Mouse (Mus musculus) embryonic facial prominence, embryonic 12.5 days (tissue): ENCODE data around the gene Tmeff1. TPM values are rescaled to one million over a fixed set of nuclear protein-coding genes. Genes with fewer than 3 reads are reported as not detected.
"Not testable (repeated sequence)": the region's sequence is repeated elsewhere in the genome, so short reads cannot be mapped to it uniquely, and the experiment has no call there.

Source experiments
- ATAC-seq: fragments of 200-750 bp; cut with Nextera tagmentation; 2 replicates; pipeline ENCODE4 v1.8.0; 2017; ENCODE audit not compliant: insufficient number of reproducible peaks, insufficient read depth, low FRiP score, low TSS enrichment
- H3K27ac ChIP-seq: fragments of 300-500 bp; sonication (generic); 2 replicates; pipeline ENCODE4 v1.5.1; 2016; ENCODE audit warnings: mild to moderate bottlenecking
- H3K27me3 ChIP-seq: fragments of 300-500 bp; sonication (generic); 2 replicates; pipeline ENCODE4 v1.6.1; 2016; ENCODE audit warnings: mild to moderate bottlenecking, moderate library complexity
- H3K36me3 ChIP-seq: fragments of 300-500 bp; sonication (generic); 2 replicates; pipeline ENCODE4 v1.6.1; 2016; ENCODE audit warnings: mild to moderate bottlenecking
- H3K4me1 ChIP-seq: fragments of 300-500 bp; sonication (generic); 2 replicates; pipeline ENCODE4 v1.6.1; 2016
- H3K4me2 ChIP-seq: fragments of 300-500 bp; sonication (generic); replicated peaks from 2 replicates; pipeline ENCODE4 v1.6.1; 2016; ENCODE audit warnings: mild to moderate bottlenecking, moderate library complexity
- H3K4me3 ChIP-seq: fragments of 300-500 bp; sonication (generic); 2 replicates; pipeline ENCODE4 v1.5.1; 2016; ENCODE audit warnings: mild to moderate bottlenecking
- H3K9ac ChIP-seq: fragments of 300-500 bp; sonication (generic); 2 replicates; pipeline ENCODE4 v1.6.1; 2016; ENCODE audit warnings: mild to moderate bottlenecking, moderate library complexity
- H3K9me3 ChIP-seq: fragments of 300-500 bp; sonication (generic); 2 replicates; pipeline ENCODE4 v1.6.1; 2016; ENCODE audit warnings: mild to moderate bottlenecking, moderate library complexity
- WGBS: fragments of 180-500 bp; shearing (Covaris S2); methylation state at CpG from one replicate; pipeline ENCODE4 v1.1.7; 2016; 5-methylcytosine and 5-hydroxymethylcytosine counted together
- polyA plus RNA-seq: library from polyadenylated mRNA; unstranded; fragments of >200 nt; fragmentation: Nextera tagmentation; extraction: Ambion mirVana; gene quantifications from 2 replicates; pipeline ENCODE4 v1.2.1, GENCODE M21; 2016

Tmeff1 gene
- polyA plus RNA-seq, 1 experiment from 2014 or later: 124 TPM

DNA sequence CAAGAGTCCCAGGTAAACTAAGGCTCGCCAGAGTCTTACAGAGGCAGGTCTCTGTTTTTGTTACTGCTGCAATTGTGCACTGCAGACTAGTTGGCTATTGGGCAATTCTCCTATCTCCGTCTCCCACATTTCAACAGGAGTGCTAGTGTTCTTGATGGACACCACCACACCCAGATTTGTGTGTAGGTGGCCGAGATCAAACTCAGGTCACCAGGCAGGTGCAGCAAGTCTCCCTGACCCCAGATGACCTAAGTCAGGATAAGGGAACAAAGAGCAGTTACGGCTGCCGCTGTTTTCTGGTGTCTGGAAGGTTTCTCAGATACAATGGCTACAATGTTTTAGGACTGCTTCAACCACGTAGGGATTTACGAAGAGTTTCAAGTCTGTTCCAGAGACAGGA lies 95.2 kb downstream of the Tmeff1 start:
- 0 out of 2 replicates have a peak, but pooled peaks cover 5% of the 10 kb centered on the region for H3K4me1 ChIP-seq
- no peaks in the 10 kb centered on the region for H3K9me3 ChIP-seq
- H3K27ac ChIP-seq: no peak overlapping the region
- 69% methylated on average over 7 of the region's 7 CpGs for WGBS
- no peak overlapping the region for H3K9ac ChIP-seq
- no peak overlapping the region for H3K4me3 ChIP-seq
- no peak for ATAC-seq
- no peak overlapping the region for H3K4me2 ChIP-seq
- peaks cover 10% of the 10 kb centered on the region; the same call in 1 of the 2 replicates for H3K36me3 ChIP-seq
- H3K27me3 ChIP-seq: no peaks in the 10 kb centered on the region

DNA sequence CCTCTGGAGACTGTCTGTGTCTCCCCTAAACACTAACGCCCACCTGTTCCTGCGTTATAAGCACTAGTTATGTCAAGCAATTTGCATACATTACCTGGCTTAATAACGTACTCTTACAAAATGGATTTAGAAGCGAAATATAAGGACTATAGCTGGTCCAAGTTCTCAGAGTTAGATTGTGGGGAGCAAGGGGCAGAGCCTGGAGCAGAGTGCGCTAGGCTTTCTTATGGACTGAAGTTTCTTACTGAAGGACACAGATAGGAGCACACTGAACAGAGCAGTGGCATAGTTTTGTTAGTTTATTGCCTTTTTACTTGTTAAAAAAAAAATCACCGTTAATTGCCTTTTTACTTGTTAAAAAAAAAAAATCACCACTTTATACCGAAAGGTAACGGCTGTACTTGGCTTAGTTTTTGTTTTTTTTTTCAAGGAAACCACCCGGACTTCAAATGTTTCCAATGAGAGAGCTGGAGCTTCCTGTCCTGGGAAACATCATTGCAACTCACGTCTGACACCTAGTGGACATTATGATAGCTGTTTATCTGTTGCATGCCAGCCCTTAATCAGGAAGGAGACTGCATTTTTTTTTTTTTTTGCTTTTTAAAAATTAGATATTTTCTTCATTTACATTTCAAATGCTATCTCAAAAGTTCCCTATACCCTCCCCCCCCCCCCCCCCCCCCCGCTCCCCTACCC lies 95.8 kb downstream of the Tmeff1 start:
- no peak overlapping the region for H3K9ac ChIP-seq
- peaks cover 10% of the 10 kb centered on the region; the same call in 1 of the 2 replicates for H3K36me3 ChIP-seq
- WGBS: 39% methylated on average over 10 of the region's 11 CpGs
- no peak for ATAC-seq
- no peak overlapping the region; the same call in 1 of the 2 replicates for H3K4me2 ChIP-seq
- 0 out of 2 replicates have a peak, but pooled peaks cover 5% of the 10 kb centered on the region for H3K4me1 ChIP-seq
- H3K27ac ChIP-seq: no peak overlapping the region
- H3K27me3 ChIP-seq: no peaks in the 10 kb centered on the region
- no peak overlapping the region for H3K4me3 ChIP-seq
- H3K9me3 ChIP-seq: no peaks in the 10 kb centered on the region

DNA sequence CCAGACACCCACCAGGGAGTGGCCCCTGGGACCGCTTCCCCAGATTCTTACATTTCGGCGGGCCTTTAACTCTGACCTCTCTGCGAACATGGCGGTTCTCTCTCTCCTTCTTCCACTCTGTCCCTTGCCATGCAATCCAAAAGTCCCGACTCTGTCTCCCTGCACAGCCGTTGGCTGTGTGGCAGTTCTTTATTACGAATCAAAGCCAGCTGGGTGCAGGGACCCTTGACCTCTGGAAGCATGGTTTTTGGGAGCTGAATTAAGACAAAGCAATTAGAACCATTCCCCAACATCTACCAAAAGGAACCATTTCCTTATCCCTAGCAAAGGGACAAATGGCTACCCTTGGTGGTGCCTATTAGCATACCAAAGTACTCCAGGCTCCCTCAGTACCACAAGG lies 98.2 kb downstream of the Tmeff1 start:
- H3K4me3 ChIP-seq: no peak overlapping the region
- H3K27me3 ChIP-seq: no peaks in the 10 kb centered on the region
- no peaks in the 10 kb centered on the region for H3K9me3 ChIP-seq
- 0 out of 2 replicates have a peak, but pooled peaks cover 5% of the 10 kb centered on the region for H3K4me1 ChIP-seq
- 75% methylated on average over 8 of the region's 8 CpGs for WGBS
- ATAC-seq: no peak
- no peak overlapping the region for H3K27ac ChIP-seq
- H3K36me3 ChIP-seq: no peaks in the 10 kb centered on the region
- H3K4me2 ChIP-seq: no peak overlapping the region
- no peak overlapping the region for H3K9ac ChIP-seq

GRCm38 (mm10) chr4:48683633-48684209 lies 98.7 kb downstream of the Tmeff1 start:
- not testable (repeated sequence) for H3K9me3 ChIP-seq, H3K4me3 ChIP-seq, H3K9ac ChIP-seq, H3K27me3 ChIP-seq, H3K4me2 ChIP-seq, H3K4me1 ChIP-seq, ATAC-seq, H3K27ac ChIP-seq, H3K36me3 ChIP-seq
- 93% methylated on average over 18 of the region's 21 CpGs for WGBS

DNA sequence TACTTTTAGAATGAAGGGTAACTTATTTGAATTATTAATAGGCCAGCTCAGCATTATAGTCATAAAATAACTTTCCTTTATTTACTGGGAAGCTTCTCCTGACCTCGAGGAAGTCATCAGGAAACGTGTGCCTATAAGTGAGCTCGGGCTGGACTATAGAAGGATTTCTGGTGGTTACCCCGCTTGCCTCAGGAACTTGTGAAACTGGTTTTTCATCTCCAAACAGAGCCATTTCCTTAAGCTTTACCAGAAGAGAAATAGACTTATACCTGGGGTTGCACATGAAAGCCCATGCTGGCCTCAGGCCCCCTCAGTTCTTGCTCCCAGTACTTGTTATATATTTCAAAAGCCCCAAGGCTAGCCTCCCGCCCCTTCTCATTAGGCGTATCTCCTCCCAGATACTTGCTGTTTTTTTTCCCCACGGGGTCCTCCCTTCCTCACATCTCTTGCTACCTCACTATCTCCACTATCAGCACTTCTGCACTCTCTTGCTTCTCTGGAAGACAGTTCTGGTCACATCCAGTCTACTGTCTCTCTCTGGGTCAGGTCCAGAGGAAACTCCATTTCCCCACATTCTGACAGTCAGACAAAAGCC lies 99.7 kb downstream of the Tmeff1 start:
- 0 out of 2 replicates have a peak, but pooled peaks cover 5% of the 10 kb centered on the region for H3K4me1 ChIP-seq
- H3K9me3 ChIP-seq: no peaks in the 10 kb centered on the region
- ATAC-seq: no peak
- WGBS: 72% methylated on average over 7 of the region's 7 CpGs
- H3K27me3 ChIP-seq: no peaks in the 10 kb centered on the region
- no peak overlapping the region for H3K4me3 ChIP-seq
- H3K36me3 ChIP-seq: no peaks in the 10 kb centered on the region
- H3K9ac ChIP-seq: no peak overlapping the region
- H3K27ac ChIP-seq: no peak overlapping the region
- H3K4me2 ChIP-seq: no peak overlapping the region

DNA sequence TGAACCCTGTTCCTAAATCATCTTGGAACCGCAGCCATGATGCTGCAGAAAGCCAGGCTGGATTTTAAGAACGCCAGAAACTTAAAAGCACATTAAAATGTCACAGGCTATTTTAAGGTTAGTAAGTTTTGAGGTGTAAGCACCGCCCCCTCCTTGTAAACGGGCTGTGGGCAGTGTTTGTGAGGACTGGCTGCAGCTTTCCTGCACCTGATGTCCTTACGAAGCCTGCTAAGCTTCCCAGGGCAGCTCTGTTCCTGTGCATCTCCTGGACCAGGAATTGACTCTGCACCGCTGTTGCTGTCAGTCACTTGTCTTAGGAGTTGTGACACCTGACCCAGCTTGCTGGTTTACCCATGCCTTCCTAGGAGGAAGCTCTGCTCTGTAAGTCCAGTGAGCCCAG lies 103.2 kb downstream of the Tmeff1 start:
- Histone ChIP-seq H3K9ac (no peak overlapping the region), H3K4me3 (no peak overlapping the region), H3K27me3 (no peaks in the 10 kb centered on the region), H3K4me1 (no peaks in the 10 kb centered on the region), H3K9me3 (no peaks in the 10 kb centered on the region), H3K27ac (no peak overlapping the region), H3K4me2 (no peak overlapping the region), H3K36me3 (no peaks in the 10 kb centered on the region)
- no peak for ATAC-seq
- WGBS: 82% methylated on average over 6 of the region's 6 CpGs

GRCm38 (mm10) chr4:48690640-48691039 lies 105.7 kb downstream of the Tmeff1 start:
- Histone ChIP-seq H3K4me3 (no peak overlapping the region), H3K27ac (no peak overlapping the region), H3K36me3 (no peaks in the 10 kb centered on the region), H3K27me3 (no peaks in the 10 kb centered on the region), H3K4me2 (no peak overlapping the region), H3K9ac (no peak overlapping the region), H3K4me1 (no peaks in the 10 kb centered on the region), H3K9me3 (no peaks in the 10 kb centered on the region)
- ATAC-seq: no peak
- WGBS: 86% methylated on average over 9 of the region's 9 CpGs

DNA sequence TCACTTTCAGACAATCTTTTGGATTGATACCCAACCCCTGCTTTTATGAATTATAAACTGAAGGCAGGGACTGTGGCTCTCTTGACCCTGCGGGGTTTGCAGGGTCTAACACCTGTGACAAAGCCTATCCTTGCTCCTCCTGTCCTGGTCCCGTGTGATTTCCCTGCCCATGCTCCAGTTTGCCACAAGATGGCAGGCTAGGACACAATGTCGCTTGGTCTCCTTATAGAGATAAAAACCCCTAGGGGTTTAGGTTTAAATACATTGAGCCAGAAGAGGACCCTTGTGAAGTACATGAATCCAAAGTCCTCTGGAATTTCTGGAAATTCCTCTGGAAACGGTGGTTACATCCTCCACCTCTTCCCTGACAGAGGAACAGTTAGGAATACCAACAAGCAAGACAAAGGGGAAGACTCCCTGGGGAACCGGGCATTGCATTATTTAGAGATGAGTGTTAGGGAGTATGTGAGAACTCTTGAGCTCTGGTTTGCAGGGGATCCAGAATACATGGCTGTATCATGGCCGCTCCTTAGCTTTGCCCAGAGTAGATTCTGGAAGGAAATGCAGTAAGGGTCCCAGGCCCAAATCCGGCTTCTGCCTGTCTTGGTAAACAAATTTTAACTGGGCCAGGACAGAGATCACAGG lies 106.9 kb downstream of the Tmeff1 start:
- Histone ChIP-seq H3K4me2 (no peak overlapping the region), H3K27ac (no peak overlapping the region), H3K4me1 (no peaks in the 10 kb centered on the region), H3K9me3 (no peaks in the 10 kb centered on the region), H3K9ac (no peak overlapping the region), H3K27me3 (no peaks in the 10 kb centered on the region), H3K36me3 (no peaks in the 10 kb centered on the region), H3K4me3 (no peak overlapping the region)
- no peak for ATAC-seq
- WGBS: 44% methylated on average over 7 of the region's 7 CpGs

DNA sequence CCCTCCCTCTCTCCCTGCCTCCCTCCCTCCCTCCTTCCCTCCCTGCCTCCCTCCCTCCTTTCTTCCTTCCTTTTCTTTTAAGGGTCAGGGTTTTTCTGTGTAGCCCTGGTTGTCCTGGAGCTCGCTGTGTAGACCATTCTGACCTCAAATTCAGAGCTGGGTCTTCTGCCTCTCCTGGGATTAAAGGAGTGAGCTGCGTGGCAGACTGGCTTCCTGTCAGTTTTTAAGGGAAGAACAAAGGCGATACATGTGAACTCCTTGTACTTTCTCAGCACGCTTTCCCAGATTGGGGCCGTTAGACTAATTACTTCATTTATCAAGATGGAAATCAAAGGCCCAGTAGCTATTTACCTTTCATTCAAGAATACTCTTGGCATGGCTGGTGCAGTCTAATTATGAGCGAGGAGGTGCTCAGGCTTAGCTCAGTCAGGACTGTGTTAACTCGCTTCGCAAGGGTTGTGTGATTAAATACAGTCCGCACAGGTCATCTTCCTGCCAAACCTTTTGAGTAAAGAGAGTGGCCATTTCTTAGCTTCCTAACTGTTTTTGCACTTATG lies 107.8 kb downstream of the Tmeff1 start:
- H3K4me1 ChIP-seq: no peaks in the 10 kb centered on the region
- H3K4me2 ChIP-seq: no peak overlapping the region
- H3K27ac ChIP-seq: no peak overlapping the region
- no peaks in the 10 kb centered on the region for H3K9me3 ChIP-seq
- H3K4me3 ChIP-seq: no peak overlapping the region
- no peaks in the 10 kb centered on the region for H3K36me3 ChIP-seq
- 47% methylated on average over 9 of the region's 9 CpGs for WGBS
- H3K27me3 ChIP-seq: no peaks in the 10 kb centered on the region
- ATAC-seq: no peak
- no peak overlapping the region for H3K9ac ChIP-seq

- Histone ChIP-seq H3K9ac (no peak overlapping the region), H3K27ac (no peak overlapping the region), H3K4me1 (no peaks in the 10 kb centered on the region), H3K4me3 (no peak overlapping the region), H3K36me3 (no peaks in the 10 kb centered on the region), H3K4me2 (no peak overlapping the region), H3K27me3 (no peaks in the 10 kb centered on the region), H3K9me3 (no peaks in the 10 kb centered on the region)
- 91% methylated on average over 3 of the region's 3 CpGs for WGBS
- no peak for ATAC-seq
These were observed 111.7 kb downstream of the Tmeff1 start for GRCm38 (mm10) chr4:48696706-48697105.

- Histone ChIP-seq H3K27ac (no peak overlapping the region), H3K9ac (no peak overlapping the region), H3K4me3 (no peak overlapping the region), H3K9me3 (no peaks in the 10 kb centered on the region), H3K27me3 (no peaks in the 10 kb centered on the region), H3K4me2 (no peak overlapping the region), H3K4me1 (no peaks in the 10 kb centered on the region), H3K36me3 (no peaks in the 10 kb centered on the region)
- 46% methylated on average over 11 of the region's 11 CpGs for WGBS
- ATAC-seq: no peak
These were observed 112.3 kb downstream of the Tmeff1 start for GRCm38 (mm10) chr4:48697302-48697701.
